Mouse (Mus musculus) heart, postnatal 0 days (tissue): ENCODE measurements around the gene Fcf1. TPM values are rescaled to one million over a fixed set of nuclear protein-coding genes. Genes with fewer than 3 reads are reported as not detected.

ENCODE experiments used
- ATAC-seq: fragments of 200-750 bp; cut with Nextera tagmentation; 2 replicates; pipeline ENCODE4 v1.8.0; 2017; ENCODE audit warnings: low read depth, moderate number of reproducible peaks, moderate library complexity; ENCODE audit not compliant: insufficient read depth
- DNase-seq: peaks from one replicate; pipeline ENCODE4 v3.0.0-alpha.2; 2016; ENCODE audit warnings: low spot score
- H3K27ac ChIP-seq: fragments of 300-500 bp; sonication (generic); 2 replicates; pipeline ENCODE4 v1.5.1; 2014; ENCODE audit warnings: low read depth, mild to moderate bottlenecking
- H3K27me3 ChIP-seq: fragments of 300-500 bp; sonication (generic); 2 replicates; pipeline ENCODE4 v1.6.1; 2014; ENCODE audit warnings: low read length, mixed read lengths; ENCODE audit not compliant: control insufficient read depth, insufficient read depth
- H3K36me3 ChIP-seq: fragments of 300-500 bp; sonication (generic); replicated peaks from 2 replicates; pipeline ENCODE4 v1.6.1; 2014; ENCODE audit warnings: low read length, mixed read lengths; ENCODE audit not compliant: control insufficient read depth, insufficient read depth
- H3K4me1 ChIP-seq: fragments of 300-500 bp; sonication (generic); 2 replicates; pipeline ENCODE4 v1.6.1; 2014; ENCODE audit warnings: antibody characterized with exemption; ENCODE audit not compliant: control insufficient read depth, insufficient read depth
- H3K4me2 ChIP-seq: fragments of 300-500 bp; sonication (generic); 2 replicates; pipeline ENCODE4 v1.6.1; 2014; ENCODE audit warnings: low read depth, mild to moderate bottlenecking, low read length, moderate library complexity
- H3K4me3 ChIP-seq: fragments of 300-500 bp; sonication (generic); 2 replicates; pipeline ENCODE4 v1.5.1; 2014; ENCODE audit warnings: low read depth, low read length
- H3K9ac ChIP-seq: fragments of 300-500 bp; sonication (generic); replicated peaks from 2 replicates; pipeline ENCODE4 v1.6.1; 2014; ENCODE audit warnings: low read depth, low read length, mixed read lengths
- H3K9me3 ChIP-seq: fragments of 300-500 bp; sonication (generic); replicated peaks from 2 replicates; pipeline ENCODE4 v1.6.1; 2016; ENCODE audit warnings: low read length; ENCODE audit not compliant: control insufficient read depth
- CTCF ChIP-seq: IDR thresholded peaks from 2 replicates; pipeline ENCODE4 v1.5.1; 2016; ENCODE audit warnings: antibody characterized with exemption, control low read depth, low read depth
- EP300 ChIP-seq: IDR thresholded peaks from 2 replicates; pipeline ENCODE4 v1.6.1; 2016; ENCODE audit warnings: antibody characterized with exemption, low read depth
- WGBS: fragments of 180-500 bp; shearing (Covaris S2); extraction: QIAGEN DNeasy Blood & Tissue Kit; methylation state at CpG from one replicate; pipeline ENCODE4 v1.1.7; 2014; 5-methylcytosine and 5-hydroxymethylcytosine counted together
- polyA plus RNA-seq: library from polyadenylated mRNA; unstranded; fragments of >200 nt; fragmentation: Nextera tagmentation; extraction: Ambion mirVana; gene quantifications from 2 replicates; pipeline ENCODE4 v1.2.1, GENCODE M21; 2015
- total RNA-seq: library from RNA; depleted of rRNA; stranded (reverse); fragments of >200 nt; gene quantifications from 2 replicates; pipeline ENCODE4 v1.2.3, GENCODE M21; 2014; ENCODE audit warnings: low replicate concordance; rRNA removed

Gene Fcf1
- total and polyA plus RNA-seq, 2 experiments from 2014 or later = 17.8 to 90.9 TPM

DNA sequence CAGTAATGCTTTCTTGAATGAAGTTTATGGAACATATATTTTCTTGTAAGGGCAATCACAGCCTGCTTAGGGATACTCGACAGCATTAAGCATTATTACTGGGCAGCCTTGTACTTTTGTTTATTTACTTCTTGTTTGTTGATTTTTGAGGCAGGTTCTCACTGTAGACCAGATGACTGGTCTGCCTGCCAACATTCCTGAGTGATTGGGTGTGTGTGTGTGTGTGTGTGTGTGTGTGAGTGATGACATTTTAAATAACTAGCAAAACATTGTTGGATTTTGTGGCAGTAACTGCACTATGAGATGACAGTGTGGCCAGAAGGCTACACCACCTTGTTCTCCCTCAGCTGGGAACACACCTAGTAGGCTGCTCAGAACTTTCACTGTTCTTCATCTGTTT is 39.1 kb downstream of the Fcf1 start:
- DNase-seq (peak; percentile 11), ATAC-seq (no peak)
- H3K27ac ChIP-seq = no peak overlapping the region
- no peak for TF ChIP-seq CTCF
- TF ChIP-seq EP300 = no peak
- 85% methylated on average over 1 of the region's 1 CpGs for WGBS
- H3K9me3 ChIP-seq = no peaks in the 10 kb centered on the region; the same call in 1 of the 2 replicates
- no peak overlapping the region for H3K9ac ChIP-seq
- peaks cover 8% of the 10 kb centered on the region; the same call in 1 of the 2 replicates for H3K4me1 ChIP-seq
- no peak overlapping the region for H3K4me2 ChIP-seq
- no peaks in the 10 kb centered on the region for H3K27me3 ChIP-seq
- no peak overlapping the region for H3K4me3 ChIP-seq
- H3K36me3 ChIP-seq = peaks cover 23% of the 10 kb centered on the region

DNA sequence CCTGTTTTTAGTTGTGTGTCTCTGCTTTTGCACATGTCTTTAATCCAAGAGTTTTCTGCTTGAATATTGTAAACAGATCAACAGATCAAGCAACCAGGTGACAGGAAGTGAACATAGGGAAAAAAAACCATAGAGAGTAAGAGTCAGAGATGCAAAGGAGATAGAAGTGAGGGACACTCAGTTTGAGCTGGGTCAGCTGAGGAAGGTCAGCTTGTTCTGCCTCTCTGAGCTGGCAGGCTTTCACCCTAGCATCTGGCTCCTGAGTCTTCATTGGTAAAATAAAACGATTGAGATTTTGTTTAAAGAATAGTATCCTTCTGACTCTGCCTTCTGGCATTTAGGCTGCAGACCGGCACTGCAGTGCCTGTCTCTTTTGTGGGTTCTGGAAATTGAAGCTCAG is 39.8 kb downstream of the Fcf1 start:
- Histone ChIP-seq H3K4me1 (peaks cover 8% of the 10 kb centered on the region; the same call in 1 of the 2 replicates), H3K4me2 (no peak overlapping the region), H3K36me3 (peaks cover 27% of the 10 kb centered on the region), H3K27ac (no peak overlapping the region), H3K9ac (no peak overlapping the region), H3K9me3 (no peaks in the 10 kb centered on the region; the same call in 1 of the 2 replicates), H3K4me3 (no peak overlapping the region), H3K27me3 (no peaks in the 10 kb centered on the region)
- ATAC-seq (no peak), DNase-seq (no peak)
- 92% methylated on average over 2 of the region's 2 CpGs for whole genome bisulfite sequencing
- TF ChIP-seq EP300 (no peak), CTCF (no peak)

DNA sequence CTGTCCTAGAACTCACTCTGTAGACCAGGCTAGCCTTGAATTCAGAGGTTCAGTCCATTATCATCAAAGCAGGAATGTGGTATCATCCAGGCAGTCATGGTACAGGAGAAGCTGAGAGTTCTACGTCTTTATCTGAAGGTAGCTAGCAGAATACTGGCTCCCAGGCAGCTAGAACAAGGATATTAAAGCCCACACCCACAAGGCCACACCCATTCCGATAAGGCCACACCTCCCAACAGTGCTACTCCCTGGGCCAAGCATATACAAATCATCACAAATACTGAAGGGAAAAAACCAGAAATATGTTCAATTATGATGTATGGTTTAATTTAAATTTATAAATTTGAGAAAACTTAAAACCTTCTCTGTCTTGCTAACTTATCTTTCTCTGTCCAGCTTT is 41.5 kb downstream of the Fcf1 start:
- Histone ChIP-seq H3K4me2 (no peak overlapping the region), H3K36me3 (peaks cover 34% of the 10 kb centered on the region), H3K27me3 (no peaks in the 10 kb centered on the region), H3K4me3 (no peak overlapping the region), H3K9ac (no peak overlapping the region), H3K9me3 (no peaks in the 10 kb centered on the region; the same call in 1 of the 2 replicates), H3K4me1 (0 out of 2 replicates have a peak, but pooled peaks cover 3% of the 10 kb centered on the region), H3K27ac (no peak overlapping the region)
- ATAC-seq (no peak), DNase-seq (no peak)
- WGBS = 90% methylated on average over 2 of the region's 2 CpGs
- TF ChIP-seq CTCF (no peak), EP300 (no peak)

- no peak overlapping the region for H3K27ac ChIP-seq
- ATAC-seq (no peak), DNase-seq (no peak)
- H3K4me3 ChIP-seq = no peak overlapping the region
- 97% methylated on average over 1 of the region's 1 CpGs for WGBS
- H3K9ac ChIP-seq = no peak overlapping the region
- TF ChIP-seq EP300 = no peak
- TF ChIP-seq CTCF = no peak
- peaks cover 16% of the 10 kb centered on the region; the same call in 1 of the 2 replicates for H3K36me3 ChIP-seq
- no peaks in the 10 kb centered on the region for H3K27me3 ChIP-seq
- no peaks in the 10 kb centered on the region for H3K9me3 ChIP-seq
- H3K4me1 ChIP-seq = no peaks in the 10 kb centered on the region
- no peak overlapping the region for H3K4me2 ChIP-seq
These were observed 51.4 kb downstream of the Fcf1 start for GRCm38 (mm10) chr12:85022071-85022470.

DNA sequence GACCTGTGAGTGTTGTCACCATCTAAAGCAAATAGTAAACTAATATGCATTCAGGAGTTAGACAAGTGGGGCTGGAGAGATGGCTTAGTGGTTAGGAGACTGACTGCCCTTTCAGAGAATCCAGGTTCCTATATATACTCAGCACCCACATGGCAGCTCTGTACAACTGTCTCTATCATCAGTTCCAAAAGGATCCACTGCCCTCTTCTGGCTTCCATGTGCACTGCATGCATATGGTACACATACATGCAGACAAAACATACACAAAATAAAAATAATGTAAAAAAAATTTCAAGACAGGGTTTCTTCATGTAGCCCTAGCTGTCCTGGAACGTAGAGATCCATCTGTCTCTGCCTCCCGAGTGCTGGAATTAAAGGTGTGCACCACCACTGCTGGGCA is 62.0 kb downstream of the Fcf1 start:
- DNase-seq (no peak), ATAC-seq (no peak)

More for the DNA sequence above, 62.0 kb downstream of the Fcf1 start:
- no peaks in the 10 kb centered on the region for H3K27me3 ChIP-seq
- no peaks in the 10 kb centered on the region for H3K9me3 ChIP-seq
- no peak overlapping the region for H3K4me2 ChIP-seq
- peaks cover 37% of the 10 kb centered on the region for H3K36me3 ChIP-seq
- no peak overlapping the region for H3K4me3 ChIP-seq
- H3K9ac ChIP-seq = no peak overlapping the region
- no peaks in the 10 kb centered on the region for H3K4me1 ChIP-seq
- no peak overlapping the region for H3K27ac ChIP-seq
- 95% methylated on average over 2 of the region's 2 CpGs for WGBS
- TF ChIP-seq EP300 = no peak
- TF ChIP-seq CTCF = peak; percentile 54

Other genes with a start within 250 kb of the Fcf1 start
- gene Npc2, start 197.7 kb upstream of the Fcf1 start, total RNA-seq = 51.3 and 57.1 TPM in 2 replicates
- gene Npc2, start 197.7 kb upstream of the Fcf1 start, polyA plus RNA-seq = 44.6 and 48.4 TPM in 2 replicates
- gene Isca2, start 197.6 kb upstream of the Fcf1 start, total RNA-seq = 106 and 109 TPM in 2 replicates
- 159 and 165 TPM in 2 replicates for gene Isca2, start 197.6 kb upstream of the Fcf1 start, polyA plus RNA-seq
- gene Ltbp2, start 94.4 kb upstream of the Fcf1 start, total RNA-seq = 7.8 and 8.1 TPM in 2 replicates
- 1.1 and 1.2 TPM in 2 replicates for gene Ltbp2, start 94.4 kb upstream of the Fcf1 start, polyA plus RNA-seq
- gene Arel1, start within 50 bp of the Fcf1 start, total RNA-seq = 33.2 and 38.8 TPM in 2 replicates
- gene Arel1, start within 50 bp of the Fcf1 start, polyA plus RNA-seq = 11.0 and 12.1 TPM in 2 replicates
- 10.2 and 14.7 TPM in 2 replicates for gene Ylpm1, start 25.4 kb downstream of the Fcf1 start, total RNA-seq
- 10.2 and 10.5 TPM in 2 replicates for gene Ylpm1, start 25.4 kb downstream of the Fcf1 start, polyA plus RNA-seq
- gene Prox2, start 139.9 kb downstream of the Fcf1 start, total RNA-seq = 0.08 and 2.0 TPM in 2 replicates
- gene Prox2, start 139.9 kb downstream of the Fcf1 start, polyA plus RNA-seq = 1.8 and 1.9 TPM in 2 replicates
- gene Dlst, start 139.9 kb downstream of the Fcf1 start, total RNA-seq = 341 and 343 TPM in 2 replicates
- 255 and 269 TPM in 2 replicates for gene Dlst, start 139.9 kb downstream of the Fcf1 start, polyA plus RNA-seq
- gene Rps6kl1, start 180.4 kb downstream of the Fcf1 start, total RNA-seq = 0.04 and 0.11 TPM in 2 replicates
- gene Rps6kl1, start 180.4 kb downstream of the Fcf1 start, polyA plus RNA-seq = 0.95 and 1.1 TPM in 2 replicates
- gene Pgf, start 206.9 kb downstream of the Fcf1 start, total RNA-seq = 4.4 and 5.0 TPM in 2 replicates
- gene Pgf, start 206.9 kb downstream of the Fcf1 start, polyA plus RNA-seq = 3.6 and 4.0 TPM in 2 replicates
- 54.0 and 106 TPM in 2 replicates for gene Eif2b2, start 248.6 kb downstream of the Fcf1 start, total RNA-seq
- gene Eif2b2, start 248.6 kb downstream of the Fcf1 start, polyA plus RNA-seq = 48.6 and 49.4 TPM in 2 replicates